Mouse (Mus musculus) hindbrain, embryonic 10.5 days (tissue): Measurements from ENCODE around the gene Traf3ip2. TPM values are rescaled to one million over a fixed set of nuclear protein-coding genes. Genes with fewer than 3 reads are reported as not detected.

Source experiments
- DNase-seq: peaks from one replicate; pipeline ENCODE4 v3.0.0-alpha.2; 2017; ENCODE audit warnings: low spot score
- H3K27ac ChIP-seq: fragments of 300-500 bp; sonication (generic); 2 replicates; pipeline ENCODE4 v1.5.1; 2016; ENCODE audit warnings: mild to moderate bottlenecking, moderate library complexity
- H3K27me3 ChIP-seq: fragments of 300-500 bp; sonication (generic); 2 replicates; pipeline ENCODE4 v1.6.1; 2016; ENCODE audit warnings: mild to moderate bottlenecking; ENCODE audit not compliant: poor library complexity, insufficient read depth, severe bottlenecking
- H3K36me3 ChIP-seq: fragments of 300-500 bp; sonication (generic); 2 replicates; pipeline ENCODE4 v1.6.1; 2016; ENCODE audit warnings: mild to moderate bottlenecking, moderate library complexity
- H3K4me1 ChIP-seq: fragments of 300-500 bp; sonication (generic); replicated peaks from 2 replicates; pipeline ENCODE4 v1.6.1; 2016; ENCODE audit warnings: mild to moderate bottlenecking
- H3K4me3 ChIP-seq: fragments of 300-500 bp; sonication (generic); 2 replicates; pipeline ENCODE4 v1.5.1; 2016; ENCODE audit warnings: mild to moderate bottlenecking, moderate library complexity
- H3K9me3 ChIP-seq: fragments of 300-500 bp; sonication (generic); 2 replicates; pipeline ENCODE4 v1.6.1; 2016; ENCODE audit warnings: mild to moderate bottlenecking, moderate library complexity
- WGBS: fragments of 180-500 bp; shearing (Covaris S2); methylation state at CpG from one replicate; pipeline ENCODE4 v1.1.7; 2016; 5-methylcytosine and 5-hydroxymethylcytosine counted together
- polyA plus RNA-seq: library from polyadenylated mRNA; unstranded; fragments of >200 nt; fragmentation: Nextera tagmentation; extraction: Ambion mirVana; gene quantifications from 2 replicates; pipeline ENCODE4 v1.2.1, GENCODE M21; 2016

Traf3ip2 gene
- polyA plus RNA-seq: 8.3 and 8.8 TPM in 2 replicates

DNA sequence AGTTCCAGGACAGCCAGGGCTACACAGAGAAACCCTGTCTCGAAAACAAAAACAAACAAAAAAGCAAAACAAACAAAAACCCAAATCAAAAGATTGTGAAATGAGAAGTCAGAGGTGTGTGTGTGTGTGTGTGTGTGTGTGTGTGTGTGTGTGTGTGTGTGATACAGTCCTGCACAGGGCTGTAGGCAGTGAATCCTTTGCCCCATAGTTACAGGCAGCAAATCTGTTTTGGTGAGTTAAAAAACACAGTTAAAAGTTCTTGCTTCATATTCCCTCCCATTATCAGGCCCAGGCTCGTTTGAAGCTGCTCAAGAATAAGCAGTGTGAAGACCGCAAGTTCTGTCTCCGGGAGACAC, at the start of gene Traf3ip2:
Traf3ip2 (plus strand) TSS at position 302 of the 356 bp plus-strand sequence.
- Histone ChIP-seq H3K4me1 (peaks cover 34% of the 10 kb centered on the region), H3K27me3 (no peaks in the 10 kb centered on the region), H3K36me3 (no peaks in the 10 kb centered on the region), H3K9me3 (no peaks in the 10 kb centered on the region; the same call in none of the 2 replicates), H3K27ac (peak within 1 kb of the TSS; percentile 76), H3K4me3 (peak within 1 kb of the TSS; percentile 43)
- no peak for DNase-seq
- 44% methylated on average over 4 of the region's 4 CpGs for WGBS

DNA sequence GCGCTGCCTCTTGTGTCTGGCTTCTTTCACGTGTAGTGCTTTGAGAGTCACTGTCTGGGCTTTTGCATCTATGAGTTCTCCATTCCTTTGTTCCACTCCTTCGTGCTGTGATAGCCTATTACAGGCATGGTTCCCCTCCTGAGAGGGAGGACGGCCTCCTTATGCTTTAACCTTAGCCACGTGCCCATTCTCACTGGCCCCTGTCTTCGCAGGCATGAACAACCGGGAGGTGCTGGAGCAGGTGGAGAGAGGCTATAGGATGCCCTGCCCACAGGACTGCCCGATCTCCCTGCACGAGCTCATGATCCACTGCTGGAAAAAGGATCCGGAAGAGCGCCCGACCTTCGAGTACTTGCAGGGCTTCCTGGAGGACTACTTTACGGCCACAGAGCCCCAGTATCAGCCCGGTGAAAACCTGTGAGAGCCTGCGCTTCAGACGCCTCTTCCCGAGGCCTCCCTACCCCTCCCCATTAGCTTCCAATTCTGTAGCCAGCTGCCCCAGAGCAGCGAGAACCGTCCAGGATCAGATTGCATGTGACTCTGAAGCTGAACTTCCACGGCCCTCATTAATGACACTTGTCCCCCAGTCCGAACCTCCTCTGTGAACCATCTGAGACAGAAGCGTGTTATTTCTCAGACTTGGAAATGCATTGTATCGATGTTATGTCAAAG, 49.0 kb upstream of the Traf3ip2 start:
- peaks cover 22% of the 10 kb centered on the region for H3K36me3 ChIP-seq
- DNase-seq: no peak
- peaks cover 60% of the 10 kb centered on the region for H3K4me1 ChIP-seq
- H3K27ac ChIP-seq: peak overlapping the region; percentile 72
- H3K9me3 ChIP-seq: no peaks in the 10 kb centered on the region
- no peak overlapping the region for H3K4me3 ChIP-seq
- WGBS: 49% methylated on average over 24 of the region's 24 CpGs
- H3K27me3 ChIP-seq: no peaks in the 10 kb centered on the region

DNA sequence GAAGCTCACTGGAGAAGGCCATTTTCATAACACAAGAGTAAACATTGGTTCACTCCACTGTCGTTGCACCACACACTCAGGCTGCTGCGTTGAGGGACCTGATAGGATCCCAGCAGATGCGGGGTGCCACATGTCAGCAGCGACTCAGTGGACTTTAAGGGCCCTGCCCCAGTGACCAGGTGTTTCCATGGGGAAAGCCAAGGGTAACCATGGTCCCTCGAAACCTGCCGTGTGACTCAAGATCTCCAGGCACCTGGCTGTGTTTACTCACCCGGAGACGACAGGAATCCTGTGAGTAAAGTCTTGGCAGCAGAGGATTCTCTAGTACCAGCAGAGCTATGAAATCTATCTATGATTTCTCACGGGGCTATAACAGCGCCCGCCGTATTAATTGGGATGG, 45.8 kb upstream of the Traf3ip2 start:
- no peak overlapping the region for H3K27ac ChIP-seq
- peaks cover 49% of the 10 kb centered on the region for H3K4me1 ChIP-seq
- H3K36me3 ChIP-seq: peaks cover 17% of the 10 kb centered on the region
- H3K27me3 ChIP-seq: no peaks in the 10 kb centered on the region
- 88% methylated on average over 12 of the region's 12 CpGs for WGBS
- H3K9me3 ChIP-seq: no peaks in the 10 kb centered on the region
- DNase-seq: no peak
- no peak overlapping the region for H3K4me3 ChIP-seq

DNA sequence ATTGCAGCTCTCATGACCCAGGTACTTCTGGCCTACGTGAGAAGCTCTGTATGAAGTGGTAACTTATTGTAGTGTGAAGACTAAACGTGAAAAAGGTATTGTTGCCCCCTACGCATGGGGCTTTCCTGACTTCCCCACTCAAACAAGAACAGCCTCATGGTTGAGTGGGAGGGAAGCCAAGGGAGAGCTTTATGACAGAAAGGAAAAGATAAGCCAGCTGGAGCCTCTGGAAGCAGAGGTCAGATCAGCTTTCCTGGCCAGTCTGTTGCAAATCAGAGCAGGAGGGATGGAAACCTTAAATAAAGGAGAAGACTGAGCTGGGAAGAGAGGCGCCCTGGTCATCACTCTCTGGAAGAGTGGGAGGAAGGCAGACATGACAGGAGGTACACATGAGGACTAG, 43.7 kb upstream of the Traf3ip2 start:
- H3K27ac ChIP-seq: no peak overlapping the region
- H3K27me3 ChIP-seq: no peaks in the 10 kb centered on the region; the same call in 1 of the 2 replicates
- H3K4me3 ChIP-seq: no peak overlapping the region
- DNase-seq: no peak
- H3K4me1 ChIP-seq: peaks cover 45% of the 10 kb centered on the region
- 83% methylated on average over 4 of the region's 4 CpGs for WGBS
- H3K9me3 ChIP-seq: no peaks in the 10 kb centered on the region
- peaks cover 13% of the 10 kb centered on the region for H3K36me3 ChIP-seq

DNA sequence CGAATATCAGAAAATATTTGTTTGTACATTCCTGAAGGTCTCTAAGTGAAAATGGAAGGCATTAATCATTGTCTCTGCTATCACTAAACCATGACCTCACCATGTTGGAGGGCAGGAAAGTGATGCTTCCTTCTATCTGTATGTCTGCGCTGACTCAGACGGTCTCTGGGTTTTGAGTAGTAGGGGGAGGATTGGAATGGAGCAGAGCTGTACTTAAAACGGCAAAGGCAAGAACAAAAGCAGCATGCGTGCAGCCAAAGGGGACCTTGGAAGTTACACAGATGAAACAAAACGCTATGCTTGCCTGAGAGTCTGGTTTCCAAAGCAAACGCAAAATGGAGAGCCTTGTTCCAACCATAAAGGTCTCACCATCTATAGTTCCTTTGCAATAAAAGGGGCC, 41.7 kb upstream of the Traf3ip2 start:
- H3K4me1 ChIP-seq: peaks cover 44% of the 10 kb centered on the region
- peak overlapping the region; percentile 66 for H3K27ac ChIP-seq
- no peak for DNase-seq
- H3K9me3 ChIP-seq: no peaks in the 10 kb centered on the region
- 68% methylated on average over 7 of the region's 7 CpGs for WGBS
- H3K27me3 ChIP-seq: no peaks in the 10 kb centered on the region; the same call in 1 of the 2 replicates
- H3K36me3 ChIP-seq: peaks cover 9% of the 10 kb centered on the region
- H3K4me3 ChIP-seq: no peak overlapping the region

DNA sequence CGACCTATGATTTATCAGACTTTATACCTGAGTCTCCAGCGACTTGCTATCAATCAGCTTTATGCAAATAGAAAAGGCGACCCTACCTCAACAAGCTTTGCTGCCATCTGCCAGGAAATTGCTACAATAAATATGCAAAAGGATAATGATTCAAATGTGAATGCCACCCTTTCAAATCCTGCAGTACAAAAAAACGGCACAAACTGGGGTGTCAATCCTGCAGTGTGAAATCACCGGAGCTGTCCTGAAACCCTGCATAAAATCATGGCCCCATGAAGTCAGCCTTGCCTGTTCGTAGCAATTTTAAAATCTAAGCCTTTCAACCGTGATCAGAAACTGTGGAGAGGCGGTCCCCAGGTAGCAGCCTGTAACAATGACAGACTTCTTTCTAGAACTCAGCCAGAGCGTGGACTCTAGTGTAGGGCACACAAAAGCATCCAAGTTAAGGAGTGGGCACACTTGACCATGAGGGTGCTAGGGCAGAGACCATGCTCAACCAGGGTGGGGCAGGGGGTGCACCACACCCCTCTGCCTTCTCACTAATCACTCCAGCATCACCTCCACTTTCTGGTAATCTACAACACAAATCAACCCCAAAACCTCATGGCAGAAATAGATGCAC, 40.6 kb upstream of the Traf3ip2 start:
- Histone ChIP-seq H3K9me3 (no peaks in the 10 kb centered on the region), H3K4me3 (no peak overlapping the region), H3K36me3 (peaks cover 3% of the 10 kb centered on the region; the same call in 1 of the 2 replicates), H3K27ac (peak overlapping the region; percentile 70), H3K27me3 (no peaks in the 10 kb centered on the region; the same call in 1 of the 2 replicates), H3K4me1 (peaks cover 43% of the 10 kb centered on the region)
- DNase-seq: no peak
- 61% methylated on average over 9 of the region's 9 CpGs for WGBS

DNA sequence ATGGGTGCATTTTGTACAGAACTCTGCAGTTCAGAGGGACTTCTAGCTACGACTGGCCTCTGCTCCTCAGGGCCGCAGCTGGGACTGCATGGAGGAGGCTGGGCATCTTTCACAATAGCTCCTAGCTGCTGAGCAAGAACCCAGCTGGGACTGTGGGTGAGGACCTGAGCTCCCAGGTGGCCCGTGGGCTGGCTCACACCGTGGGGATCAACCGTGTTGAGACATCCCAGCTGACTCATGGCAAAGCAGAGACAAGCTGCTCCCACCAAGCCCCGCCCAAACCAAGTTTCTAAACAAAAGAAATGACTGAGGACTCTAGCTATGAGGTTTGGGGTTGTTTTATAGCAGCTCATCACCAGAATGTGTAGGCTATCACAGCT, 40.1 kb upstream of the Traf3ip2 start:
- Histone ChIP-seq H3K27me3 (no peaks in the 10 kb centered on the region; the same call in 1 of the 2 replicates), H3K36me3 (0 out of 2 replicates have a peak, but pooled peaks cover 3% of the 10 kb centered on the region), H3K4me3 (no peak overlapping the region), H3K9me3 (no peaks in the 10 kb centered on the region), H3K4me1 (peaks cover 47% of the 10 kb centered on the region), H3K27ac (peak overlapping the region; percentile 70)
- no peak for DNase-seq
- WGBS: 46% methylated on average over 6 of the region's 6 CpGs

DNA sequence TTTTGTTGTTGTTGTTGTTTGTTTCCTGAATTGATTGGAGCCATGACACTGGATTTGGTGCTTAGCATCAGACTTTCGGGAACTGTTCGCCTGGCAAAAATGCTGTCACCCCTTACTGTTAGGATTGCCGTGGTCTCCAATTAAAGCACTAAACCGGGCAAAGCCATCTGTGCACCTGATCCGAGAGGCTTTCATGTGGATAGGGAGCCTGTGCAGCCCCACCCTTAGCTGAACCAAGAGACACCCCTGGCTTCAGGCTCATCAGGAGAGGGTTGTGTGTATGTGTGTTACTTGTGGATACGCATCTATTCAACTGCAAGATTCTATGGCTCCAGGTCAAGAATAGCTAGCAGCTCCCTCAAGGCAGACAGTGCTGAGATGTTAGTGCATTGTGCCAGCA, 36.3 kb upstream of the Traf3ip2 start:
- H3K36me3 ChIP-seq: no peaks in the 10 kb centered on the region
- WGBS: 93% methylated on average over 6 of the region's 6 CpGs
- no peak for DNase-seq
- H3K4me3 ChIP-seq: no peak overlapping the region
- peaks cover 58% of the 10 kb centered on the region for H3K4me1 ChIP-seq
- no peaks in the 10 kb centered on the region; the same call in 1 of the 2 replicates for H3K27me3 ChIP-seq
- H3K27ac ChIP-seq: no peak overlapping the region
- no peaks in the 10 kb centered on the region for H3K9me3 ChIP-seq

DNA sequence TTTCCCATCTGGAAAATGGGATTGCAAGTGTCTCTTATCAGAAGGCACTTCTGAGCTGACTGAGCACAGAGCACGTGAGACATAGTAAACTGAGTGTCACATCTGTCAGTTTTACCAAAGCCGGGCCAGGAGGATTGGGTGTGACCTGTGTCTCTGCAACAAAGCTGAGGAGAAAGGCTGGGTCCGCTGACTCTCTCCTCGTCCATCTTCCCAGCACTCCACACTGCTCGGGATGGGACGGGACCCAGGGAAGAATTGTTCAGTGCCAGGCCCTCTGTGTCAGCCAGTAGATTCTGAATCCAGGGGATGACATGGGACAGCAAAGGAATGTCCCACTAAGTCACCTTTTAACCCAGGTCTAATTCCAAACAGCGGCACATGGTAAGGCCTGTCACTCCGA, 32.3 kb upstream of the Traf3ip2 start:
- 53% methylated on average over 8 of the region's 8 CpGs for WGBS
- no peaks in the 10 kb centered on the region for H3K27me3 ChIP-seq
- peaks cover 41% of the 10 kb centered on the region for H3K4me1 ChIP-seq
- H3K4me3 ChIP-seq: no peak overlapping the region
- 0 out of 2 replicates have a peak overlapping the region, but pooled peaks have one; percentile 6 for H3K27ac ChIP-seq
- no peak for DNase-seq
- no peaks in the 10 kb centered on the region for H3K9me3 ChIP-seq
- H3K36me3 ChIP-seq: no peaks in the 10 kb centered on the region

DNA sequence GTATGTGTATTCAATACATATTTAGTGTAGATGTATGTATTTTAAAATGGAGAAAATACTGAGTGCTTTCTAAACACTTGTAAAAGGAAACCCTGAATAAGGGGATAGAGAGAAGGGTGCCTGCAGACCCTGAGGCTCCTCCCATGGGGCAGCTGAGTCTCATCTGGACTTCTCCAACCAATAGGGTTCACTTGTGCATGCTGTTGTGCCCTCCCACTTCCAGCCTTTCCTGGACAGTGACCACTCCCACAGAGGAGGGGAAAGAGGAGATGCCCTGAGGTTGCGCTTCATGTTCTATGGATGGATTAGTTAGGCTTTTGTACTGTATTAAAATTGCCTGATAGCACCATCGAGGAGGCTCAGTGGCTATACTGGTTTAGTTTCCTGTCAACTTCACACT, 30.3 kb upstream of the Traf3ip2 start:
- Histone ChIP-seq H3K4me1 (peaks cover 43% of the 10 kb centered on the region), H3K27ac (no peak overlapping the region), H3K36me3 (no peaks in the 10 kb centered on the region), H3K9me3 (no peaks in the 10 kb centered on the region), H3K4me3 (no peak overlapping the region), H3K27me3 (no peaks in the 10 kb centered on the region)
- WGBS: 91% methylated on average over 2 of the region's 2 CpGs
- DNase-seq: no peak

DNA sequence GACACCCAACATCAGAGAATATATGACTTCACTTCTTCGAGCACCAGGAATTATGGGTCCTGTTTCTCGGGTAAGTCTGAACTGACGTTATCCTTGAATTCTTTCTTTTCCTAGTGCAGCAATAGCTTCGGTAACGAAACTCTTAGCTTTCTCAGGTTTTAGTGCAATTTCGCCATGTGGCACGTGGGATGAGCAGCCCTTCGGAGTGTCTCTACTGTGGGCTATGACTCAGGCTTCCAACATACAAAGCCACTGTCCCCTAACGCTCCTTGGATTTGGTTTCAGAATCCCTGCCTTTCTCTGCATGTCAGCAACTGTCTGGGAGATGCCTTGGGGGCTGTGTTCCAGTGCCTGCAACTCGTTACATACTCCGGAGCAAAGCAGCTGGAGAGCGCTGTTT, 29.0 kb upstream of the Traf3ip2 start:
- Histone ChIP-seq H3K27me3 (no peaks in the 10 kb centered on the region), H3K9me3 (no peaks in the 10 kb centered on the region), H3K36me3 (no peaks in the 10 kb centered on the region), H3K4me3 (no peak overlapping the region), H3K4me1 (peaks cover 46% of the 10 kb centered on the region), H3K27ac (no peak overlapping the region)
- no peak for DNase-seq
- 88% methylated on average over 12 of the region's 12 CpGs for WGBS

DNA sequence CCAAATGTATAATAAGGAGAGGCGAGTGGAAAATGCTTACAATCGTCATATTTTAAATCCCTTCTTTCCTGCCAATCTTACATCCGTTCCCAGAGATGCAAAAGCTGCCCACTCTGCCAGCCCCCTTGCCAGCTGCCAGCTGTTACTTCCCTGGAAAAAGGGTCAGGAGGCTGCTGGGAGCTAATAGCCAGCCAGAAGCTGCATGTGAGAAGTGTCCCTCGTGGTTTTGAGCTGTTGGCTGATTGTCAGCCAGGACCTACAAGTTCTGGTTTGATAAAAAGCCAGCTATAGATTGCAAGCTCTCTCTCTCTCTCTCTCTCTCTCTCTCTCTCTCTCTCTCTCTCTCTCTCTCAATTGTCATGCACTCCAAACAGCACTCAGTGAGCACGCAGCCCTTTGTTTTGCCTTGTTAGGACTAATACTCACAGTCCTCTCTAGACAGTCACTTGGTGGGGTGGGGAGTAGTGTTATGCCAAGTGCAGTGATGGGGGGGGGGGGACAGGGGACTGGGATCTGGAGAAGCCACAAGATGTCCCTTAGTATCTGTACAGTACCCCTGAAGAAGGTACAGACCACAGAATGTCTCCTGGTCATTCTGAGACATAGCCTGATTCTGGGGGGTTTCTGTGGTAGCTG, 25.3 kb upstream of the Traf3ip2 start:
- DNase-seq: no peak
- Histone ChIP-seq H3K27me3 (peaks cover 15% of the 10 kb centered on the region; the same call in 1 of the 2 replicates), H3K9me3 (no peaks in the 10 kb centered on the region), H3K27ac (peak overlapping the region; percentile 71), H3K36me3 (no peaks in the 10 kb centered on the region), H3K4me1 (peaks cover 33% of the 10 kb centered on the region), H3K4me3 (no peak overlapping the region)
- WGBS: 70% methylated on average over 5 of the region's 5 CpGs
